Mouse (Mus musculus): Measurements from ENCODE around the gene Rhoh.

The Rhoh gene

GRCm38 (mm10) chr5:65861154-65861944 is at the start of gene Rhoh:
Gene Rhoh (plus strand): TSS chr5:65861213.
- in situ Hi-C loops (cut with MboI; ENCODE audit: unreplicated experiment in 2 of 2) = loop anchor here in 1 of 2 experiments (5.0 kb wide), 2 partner anchors 36 to 71 kb away; partner anchors contain the start of gene Chrna9

GRCm38 (mm10) chr5:65823601-65824133 is 37.3 kb upstream of the Rhoh start:
- in situ Hi-C loops (cut with MboI; ENCODE audit: unreplicated experiment in 2 of 2) = loop anchor here in 1 of 2 experiments (25.0 kb wide), 2 partner anchors 264 to 414 kb away; no protein-coding TSS in a partner anchor

GRCm38 (mm10) chr5:65826476-65826875 is 34.5 kb upstream of the Rhoh start:
- in situ Hi-C loops (cut with MboI; ENCODE audit: unreplicated experiment in 2 of 2) = loop anchor here in 1 of 2 experiments (25.0 kb wide), 1 partner anchor 311 kb away; no protein-coding TSS in a partner anchor

DNA sequence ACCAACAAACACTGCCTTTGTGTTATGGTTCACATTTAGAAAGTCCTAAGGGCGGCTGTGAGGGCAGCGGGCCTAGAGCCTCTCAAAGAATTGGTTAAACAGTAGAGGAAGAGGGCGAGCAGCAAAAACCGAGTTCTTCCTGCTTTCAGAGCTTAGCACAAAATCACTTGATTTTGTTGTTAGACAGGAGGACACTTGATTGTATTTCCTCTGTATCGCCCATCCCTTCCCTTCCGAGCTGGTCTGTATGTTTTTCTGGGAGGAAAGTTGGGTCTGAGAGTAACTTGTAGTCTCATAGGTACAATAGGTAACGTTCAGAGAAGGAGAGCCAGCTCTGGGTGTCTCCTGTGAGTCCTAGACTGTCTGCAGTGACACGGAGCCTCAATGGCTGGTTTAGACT is 33.9 kb upstream of the Rhoh start:
- in situ Hi-C loops (cut with MboI; ENCODE audit: unreplicated experiment in 2 of 2) = loop anchor here in 1 of 2 experiments (25.0 kb wide), 1 partner anchor 310 kb away; no protein-coding TSS in a partner anchor

GRCm38 (mm10) chr5:65828261-65828660 is 32.8 kb upstream of the Rhoh start:
- in situ Hi-C loops (cut with MboI; ENCODE audit: unreplicated experiment in 2 of 2) = loop anchor here in 1 of 2 experiments (25.0 kb wide), 1 partner anchor 309 kb away; no protein-coding TSS in a partner anchor

DNA sequence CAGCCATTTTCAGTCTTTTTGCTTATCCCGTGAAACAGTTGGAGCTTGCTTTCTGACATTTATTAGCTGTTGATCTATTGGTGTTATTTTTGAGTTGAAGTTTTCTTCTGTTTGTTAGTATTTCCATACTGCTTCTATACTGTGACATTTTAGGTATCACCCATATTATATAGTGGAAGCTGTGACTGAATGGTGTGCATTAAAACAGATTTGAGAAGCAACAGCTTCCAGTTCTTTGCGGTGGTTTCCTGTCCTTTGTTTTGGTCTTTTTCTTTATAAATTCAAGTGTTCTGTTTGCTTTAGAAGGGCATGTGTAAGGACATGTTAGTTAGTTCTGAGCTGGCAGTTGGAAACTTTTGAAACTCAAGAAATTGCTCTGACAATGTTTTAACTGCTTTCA is 32.0 kb upstream of the Rhoh start:
- in situ Hi-C loops (cut with MboI; ENCODE audit: unreplicated experiment in 2 of 2) = loop anchor here in 1 of 2 experiments (25.0 kb wide), 1 partner anchor 308 kb away; no protein-coding TSS in a partner anchor

- in situ Hi-C loops (cut with MboI; ENCODE audit: unreplicated experiment in 2 of 2) = loop anchor here (5.0 to 25.0 kb wide), 3 partner anchors 55 to 305 kb away; no protein-coding TSS in a partner anchor
Measured at GRCm38 (mm10) chr5:65831917-65832618, 28.9 kb upstream of the Rhoh start.

DNA sequence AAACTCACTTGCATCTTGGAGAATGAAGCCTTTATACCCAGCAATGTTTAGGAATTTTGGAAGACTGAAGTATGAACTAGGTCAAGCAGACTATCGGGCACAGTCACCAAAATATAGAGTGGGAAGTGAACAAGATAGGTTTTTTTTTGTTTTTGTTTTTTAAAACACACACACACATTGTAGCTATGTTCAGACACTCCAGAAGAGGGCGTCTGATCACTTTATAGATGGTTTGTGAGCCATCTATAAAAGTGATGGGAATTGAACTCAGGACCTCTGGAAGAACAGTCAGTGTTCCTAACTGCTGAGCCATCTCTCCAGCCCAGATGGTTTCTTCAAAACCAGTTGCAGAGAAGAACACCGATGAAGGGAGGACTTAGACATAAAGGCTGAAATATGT is 27.9 kb upstream of the Rhoh start:
- in situ Hi-C loops (cut with MboI; ENCODE audit: unreplicated experiment in 2 of 2) = loop anchor here (5.0 to 25.0 kb wide), 3 partner anchors 54 to 304 kb away; no protein-coding TSS in a partner anchor

DNA sequence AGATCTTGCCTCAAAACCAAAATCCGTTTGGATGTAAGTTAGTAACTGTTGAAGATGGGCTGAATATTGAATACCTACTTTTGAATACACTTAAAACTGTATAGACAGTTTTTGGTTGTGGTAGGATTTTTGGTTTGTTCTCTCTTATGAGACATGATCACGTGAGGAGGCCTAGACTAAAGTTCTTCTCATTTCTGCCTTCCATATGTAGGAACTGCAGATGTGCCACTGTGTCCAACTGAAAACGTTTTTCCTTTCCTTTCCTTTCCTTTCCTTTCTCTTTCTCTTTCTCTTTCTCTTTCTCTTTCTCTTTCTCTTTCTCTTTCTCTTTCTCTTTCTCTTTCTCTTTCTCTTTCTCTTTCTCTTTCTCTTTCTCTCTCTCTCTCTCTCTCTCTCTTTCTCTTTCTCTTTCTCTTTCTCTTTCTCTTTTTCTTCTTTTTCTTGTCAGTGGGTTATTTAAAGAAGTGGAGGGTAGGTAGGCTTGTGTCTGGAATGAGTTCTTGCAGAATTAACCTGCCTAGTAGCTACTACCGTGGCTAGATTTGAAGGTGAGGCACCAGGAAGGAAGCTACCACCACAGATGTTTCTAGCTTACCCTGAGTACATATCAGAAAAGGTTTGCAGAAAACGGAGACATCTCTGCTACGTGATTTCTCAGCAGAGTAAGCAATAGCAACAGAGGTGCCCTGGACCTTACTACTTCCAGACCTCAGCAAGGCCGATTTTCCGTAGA is 27.1 kb upstream of the Rhoh start:
- in situ Hi-C loops (cut with MboI; ENCODE audit: unreplicated experiment in 2 of 2) = loop anchor here (5.0 to 25.0 kb wide), 3 partner anchors 53 to 303 kb away; no protein-coding TSS in a partner anchor

DNA sequence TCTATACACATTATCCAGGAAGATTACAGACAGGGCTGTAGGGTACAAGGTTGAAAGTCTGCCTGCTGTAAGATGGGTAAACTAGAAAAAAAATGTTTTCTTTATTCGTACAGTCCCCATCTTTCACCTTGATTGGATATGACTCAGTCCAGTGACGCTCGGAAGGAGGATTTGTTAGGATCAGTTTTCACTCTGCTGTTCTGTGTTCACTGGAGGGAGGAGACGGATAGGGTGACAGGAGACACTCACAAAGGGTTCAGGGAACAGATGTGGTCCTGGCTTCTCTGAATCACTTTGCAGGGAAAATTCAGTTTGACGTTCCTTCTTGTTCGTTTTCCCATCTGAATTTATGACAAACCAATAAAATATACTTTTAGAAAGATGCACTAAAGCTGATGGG is 23.0 kb upstream of the Rhoh start:
- in situ Hi-C loops (cut with MboI; ENCODE audit: unreplicated experiment in 2 of 2) = loop anchor here in 1 of 2 experiments (25.0 kb wide), 1 partner anchor 299 kb away; no protein-coding TSS in a partner anchor

DNA sequence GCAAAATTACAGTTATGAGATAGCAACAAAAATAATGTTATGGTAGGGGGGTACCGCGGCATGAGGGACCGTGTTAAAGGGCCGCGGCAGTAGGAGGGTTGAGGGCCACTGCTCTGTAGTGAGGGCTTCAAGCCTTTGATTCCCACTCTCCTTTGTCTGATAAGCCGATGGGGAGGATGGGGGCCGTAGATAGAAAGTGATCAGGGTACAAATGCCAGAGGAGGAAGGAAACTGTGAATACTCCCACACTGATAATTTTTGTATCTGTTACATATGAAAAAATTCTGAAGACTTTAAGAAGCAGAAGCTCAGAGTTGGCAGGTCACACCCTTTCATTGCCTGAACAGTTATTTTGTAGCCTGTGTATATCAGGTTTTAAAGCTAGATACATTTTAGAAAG is 18.1 kb upstream of the Rhoh start:
- in situ Hi-C loops (cut with MboI; ENCODE audit: unreplicated experiment in 2 of 2) = loop anchor here in 1 of 2 experiments (25.0 kb wide), 1 partner anchor 294 kb away; no protein-coding TSS in a partner anchor

DNA sequence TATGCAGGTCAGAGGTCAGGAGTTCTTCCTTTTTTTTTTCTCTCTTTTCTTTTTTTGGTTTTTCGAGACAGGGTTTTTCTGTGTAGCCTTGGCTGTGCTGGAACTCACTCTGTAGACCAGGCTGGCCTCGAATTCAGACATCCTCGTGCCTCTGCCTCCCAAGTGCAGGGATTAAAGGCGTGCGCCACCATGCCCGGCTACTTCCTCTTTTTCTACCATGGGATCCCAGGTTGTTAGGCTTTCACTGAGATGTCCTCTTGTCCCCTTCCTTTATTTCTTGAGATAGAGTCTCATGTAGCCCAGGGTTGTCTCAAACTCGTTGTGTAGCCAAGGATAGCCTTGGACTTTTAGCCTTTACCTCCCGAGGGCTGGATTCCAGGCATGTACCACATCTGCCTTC is 14.5 kb upstream of the Rhoh start:
- in situ Hi-C loops (cut with MboI; ENCODE audit: unreplicated experiment in 2 of 2) = loop anchor here in 1 of 2 experiments (25.0 kb wide), 1 partner anchor 291 kb away; no protein-coding TSS in a partner anchor

- in situ Hi-C loops (cut with MboI; ENCODE audit: unreplicated experiment in 2 of 2) = loop anchor here in 1 of 2 experiments (25.0 kb wide), 1 partner anchor 290 kb away; no protein-coding TSS in a partner anchor
Measured at GRCm38 (mm10) chr5:65846958-65847357, 14.1 kb upstream of the Rhoh start.

- in situ Hi-C loops (cut with MboI; ENCODE audit: unreplicated experiment in 2 of 2) = loop anchor here in 1 of 2 experiments (25.0 kb wide), 1 partner anchor 290 kb away; no protein-coding TSS in a partner anchor
Measured at GRCm38 (mm10) chr5:65847656-65848055, 13.4 kb upstream of the Rhoh start.

- in situ Hi-C loops (cut with MboI; ENCODE audit: unreplicated experiment in 2 of 2) = loop anchor here in 1 of 2 experiments (10.0 kb wide), 1 partner anchor 336 kb away; no protein-coding TSS in a partner anchor
Measured at GRCm38 (mm10) chr5:65850765-65851164, 10.2 kb upstream of the Rhoh start.

GRCm38 (mm10) chr5:65854786-65855191 is 6.2 kb upstream of the Rhoh start:
- in situ Hi-C loops (cut with MboI; ENCODE audit: unreplicated experiment in 2 of 2) = loop anchor here in 1 of 2 experiments (5.0 to 10.0 kb wide), 2 partner anchors 340 to 362 kb away; partner anchors contain the start of gene Gm43552

GRCm38 (mm10) chr5:65855571-65855970 is 5.4 kb upstream of the Rhoh start:
- in situ Hi-C loops (cut with MboI; ENCODE audit: unreplicated experiment in 2 of 2) = loop anchor here in 1 of 2 experiments (5.0 to 10.0 kb wide), 2 partner anchors 341 to 363 kb away; partner anchors contain the start of gene Gm43552

- in situ Hi-C loops (cut with MboI; ENCODE audit: unreplicated experiment in 2 of 2) = loop anchor here in 1 of 2 experiments (5.0 to 10.0 kb wide), 2 partner anchors 342 to 364 kb away; partner anchors contain the start of gene Gm43552
Measured at GRCm38 (mm10) chr5:65856591-65857411, 4.2 kb upstream of the Rhoh start.

Data from v-Abl transformed pro-B cells (cell line).